Mouse (Mus musculus): ENCODE results near the gene Grik5.

DNA sequence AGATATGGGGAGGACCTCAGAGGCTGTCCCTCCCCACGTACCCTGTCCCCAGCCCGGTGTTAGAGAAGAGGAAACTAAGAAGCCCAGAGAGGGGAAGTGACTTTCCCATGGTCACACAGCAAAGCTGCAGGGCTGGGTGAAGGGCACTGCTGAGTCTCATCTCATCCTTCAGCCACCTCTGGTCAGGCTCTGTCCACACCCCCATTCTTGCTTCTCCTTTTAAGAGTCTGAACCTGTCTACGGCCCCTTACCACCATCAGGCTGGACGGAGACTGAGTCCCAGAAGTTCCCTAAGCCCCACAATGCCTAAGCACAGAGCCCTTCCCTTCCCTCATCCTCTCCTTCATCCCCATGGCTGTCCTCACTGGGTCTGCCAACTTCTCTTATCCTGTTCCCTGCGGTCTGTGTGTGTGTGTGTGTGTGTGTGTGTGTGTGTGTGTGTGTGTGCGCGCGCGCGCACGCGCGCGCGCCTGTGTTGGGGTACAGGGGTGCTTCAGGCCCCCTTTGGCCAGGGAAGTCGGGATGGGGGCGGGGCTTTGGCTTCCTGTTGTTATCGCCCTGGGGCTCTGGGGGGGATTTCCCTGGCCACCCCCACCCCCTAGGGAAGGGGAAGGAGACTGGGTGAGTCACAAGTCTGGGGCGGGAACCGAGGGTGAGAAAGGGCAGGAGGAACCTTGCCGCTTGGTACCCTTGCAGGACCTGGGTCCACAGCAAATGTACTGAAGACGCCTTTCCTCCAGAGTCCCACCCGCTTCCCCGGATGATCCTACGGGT lies 48.1 kb upstream of the Grik5 start:
- TF ChIP-seq CTCF (IDR thresholded peaks at IDR 0.05; ENCODE audit: insufficient read depth, low read length) = no peak
- TF ChIP-seq POLR2A (IDR thresholded peaks at IDR 0.05; ENCODE audit: borderline replicate concordance, extremely low read depth, low read depth, low read length) = no peak

All from lung, adult 2 months (tissue).